Mouse (Mus musculus) left cerebral cortex, adult 8-10 months (tissue): ENCODE results near the gene Psmd1. TPM values are rescaled to one million over a fixed set of nuclear protein-coding genes. Genes with fewer than 3 reads are reported as not detected.

Source experiments
- DNase-seq, 2 experiments: peaks; one replicate each; pipeline ENCODE4 v3.0.0; 2022; ENCODE audit warnings: low spot score in 2 of 2
- total RNA-seq, 4 experiments: library from RNA; stranded (reverse); gene quantifications; 2 replicates each; pipeline ENCODE4 v1.2.4; 2022

Psmd1 gene
- total RNA-seq, 4 experiments from 2014 or later = 121 to 131 (median 126) TPM

DNA sequence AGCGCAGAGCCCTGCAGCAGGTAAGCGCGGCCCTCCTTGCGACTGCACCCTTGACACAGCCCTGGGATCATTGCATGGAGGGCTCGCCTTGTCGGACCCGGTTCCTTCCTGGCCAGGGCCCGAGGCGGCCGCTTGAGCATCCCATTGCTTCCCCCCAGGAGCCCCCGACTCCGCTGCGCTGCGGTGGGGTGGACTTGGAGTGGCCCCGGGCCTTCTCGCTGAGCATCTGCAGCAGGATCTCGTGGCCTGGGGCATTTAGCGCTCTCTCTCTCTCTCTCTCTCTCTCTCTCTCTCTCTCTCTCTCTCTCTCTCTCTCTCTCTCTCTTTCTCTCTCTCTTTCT is 90.6 kb downstream of the Psmd1 start:
- no peak for DNase-seq

DNA sequence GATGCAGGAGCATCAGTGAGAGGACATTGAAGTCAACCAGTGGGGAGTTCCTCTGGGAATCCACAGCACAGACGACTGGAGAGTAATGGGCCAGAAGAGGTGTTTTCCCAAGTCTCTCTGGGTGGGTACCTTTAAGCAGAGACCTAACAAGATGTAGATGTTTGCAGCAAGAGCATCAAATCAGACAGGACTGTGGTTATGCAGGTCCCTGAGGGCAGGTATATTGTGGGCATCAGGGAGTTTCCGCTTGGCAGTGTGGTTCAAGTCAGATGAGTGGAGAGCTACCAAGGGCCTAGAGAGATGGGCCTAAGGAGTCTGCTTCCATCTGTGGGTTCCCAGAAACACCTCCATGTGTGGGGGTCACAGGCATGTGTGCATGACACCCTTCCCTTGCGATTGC is 91.9 kb downstream of the Psmd1 start:
- DNase-seq = no peak

GRCm38 (mm10) chr1:86156595-86156994 is 92.4 kb downstream of the Psmd1 start:
- no peak for DNase-seq

DNA sequence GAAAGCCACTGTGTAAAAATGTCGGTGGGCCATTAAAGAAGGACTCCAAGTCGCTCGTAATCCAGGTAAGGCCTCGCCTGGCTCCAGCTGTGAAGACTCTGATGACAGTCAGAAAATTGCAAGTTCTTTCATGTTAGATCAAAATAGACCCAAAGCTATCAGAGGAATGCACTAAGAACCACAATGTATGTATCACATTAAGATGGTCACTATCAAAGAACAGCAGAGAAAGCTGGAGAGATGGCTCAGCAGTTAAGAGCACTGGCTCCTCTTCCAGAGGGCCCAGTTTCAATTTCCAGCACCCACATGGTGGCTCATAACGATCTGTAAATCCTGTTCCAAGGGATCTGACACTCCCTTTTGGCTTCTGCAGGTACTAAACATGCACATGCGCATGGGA is 95.9 kb downstream of the Psmd1 start:
- no peak for DNase-seq

DNA sequence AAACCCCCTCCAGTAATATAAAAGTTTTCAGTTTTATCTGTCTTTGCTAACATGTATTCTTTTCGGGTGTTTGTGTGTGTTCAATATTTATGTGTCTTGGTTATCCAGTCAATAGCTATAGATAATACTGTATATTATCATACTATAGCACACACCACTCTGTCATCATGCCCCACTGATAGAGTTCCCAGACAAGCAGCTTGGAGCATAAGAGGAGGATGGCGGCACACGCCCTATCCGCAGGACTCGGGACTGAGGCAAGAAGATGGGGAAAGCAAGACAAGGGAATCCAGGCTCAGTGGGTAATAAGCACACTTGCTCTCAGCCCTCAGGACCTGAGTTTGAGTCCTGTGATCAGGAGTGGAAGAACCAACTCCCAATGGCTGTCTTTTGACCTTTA is 96.3 kb downstream of the Psmd1 start:
- DNase-seq = no peak

DNA sequence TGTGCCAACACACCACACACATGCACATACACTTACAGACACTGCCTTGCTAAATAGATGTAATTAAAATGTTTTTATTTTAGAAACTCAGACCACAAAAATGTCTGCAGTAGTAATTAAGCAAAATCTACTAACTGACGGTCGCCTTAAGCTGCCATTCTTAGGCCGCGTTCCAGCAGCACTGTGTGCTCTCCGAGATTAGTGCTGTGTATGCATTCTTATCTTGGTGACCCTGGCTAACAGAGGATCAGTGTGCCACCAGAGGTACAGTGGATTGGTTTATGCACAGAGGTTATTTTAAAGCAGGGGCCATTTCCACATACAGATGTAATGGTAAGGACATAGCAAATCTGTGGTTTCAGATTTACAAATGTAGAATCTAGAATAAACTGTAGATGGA is 96.9 kb downstream of the Psmd1 start:
- no peak for DNase-seq

- DNase-seq = no peak
Observed at GRCm38 (mm10) chr1:86174602-86175001, 110.4 kb downstream of the Psmd1 start.

- DNase-seq = no peak
Observed at GRCm38 (mm10) chr1:86176066-86176465, 111.9 kb downstream of the Psmd1 start.

DNA sequence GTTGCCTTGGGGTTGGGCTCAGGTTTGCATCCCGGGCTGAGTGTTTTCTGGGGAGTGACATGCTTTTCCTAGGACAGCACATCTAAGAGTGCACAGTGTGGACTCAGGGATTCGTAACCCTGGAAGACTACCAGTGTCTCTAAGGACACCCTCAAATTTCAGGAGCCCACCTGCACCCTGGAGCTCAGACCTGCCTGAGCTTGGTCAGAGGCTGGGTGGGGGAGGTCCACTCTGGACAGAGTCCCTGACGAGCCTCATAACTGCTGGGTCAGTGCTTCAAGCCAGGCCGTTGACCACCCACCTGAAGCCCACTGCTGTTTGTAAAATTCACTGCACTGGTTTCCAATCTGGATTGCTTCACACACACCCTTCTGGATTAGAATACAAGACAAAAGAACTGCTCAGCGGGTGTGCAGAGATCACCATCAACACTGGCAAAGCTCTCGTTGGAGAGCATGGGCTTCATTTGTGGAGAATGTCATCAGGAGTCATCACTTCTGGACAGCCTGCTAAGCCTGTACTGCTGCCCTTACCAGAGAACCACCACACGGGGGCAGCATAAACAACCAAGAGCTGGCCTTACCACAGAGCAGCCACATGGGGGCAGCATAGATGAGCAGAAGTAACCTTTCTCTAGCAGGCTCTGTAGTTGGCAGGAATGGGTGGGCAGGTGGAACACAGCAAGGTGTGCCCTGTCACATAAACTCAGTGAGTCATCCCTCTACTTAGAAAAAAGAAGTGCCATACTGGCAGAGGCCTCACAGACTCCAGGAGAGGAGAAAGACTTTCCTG is 114.5 kb downstream of the Psmd1 start:
- peak; percentile 50 to 77 for DNase-seq

GRCm38 (mm10) chr1:86182004-86182709 is 118.0 kb downstream of the Psmd1 start:
- DNase-seq = no peak

DNA sequence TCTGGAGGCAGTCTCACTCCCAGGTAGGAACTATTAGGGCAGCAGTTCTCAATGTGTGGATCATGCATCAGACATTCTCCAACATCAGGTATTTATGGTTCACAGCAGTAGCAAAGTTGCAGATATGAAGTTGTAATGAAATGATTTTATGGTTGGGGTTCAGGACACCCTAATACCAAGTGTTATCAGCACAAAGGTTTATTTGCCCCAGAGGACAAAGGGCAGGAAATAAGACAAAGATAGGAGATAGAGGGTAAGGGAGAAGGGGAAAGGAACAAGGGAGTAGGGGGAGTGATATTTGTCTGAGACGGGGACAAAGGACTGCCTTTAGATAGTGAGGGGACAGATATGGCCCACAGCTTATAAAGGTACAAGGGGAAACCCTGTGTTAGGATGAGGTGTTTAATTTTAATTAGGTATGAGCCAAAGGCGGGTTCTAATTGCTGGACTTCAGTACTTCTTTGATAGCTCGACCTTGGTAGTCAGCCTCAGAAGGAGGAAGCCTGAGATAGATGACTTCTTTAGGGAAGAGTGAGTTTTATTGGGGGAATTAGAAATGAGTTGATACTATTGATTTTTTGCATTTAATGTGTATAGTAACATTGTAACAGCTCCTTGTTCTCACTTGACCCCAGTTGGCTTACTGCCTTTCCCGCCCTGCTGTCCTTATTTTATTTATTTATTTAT is 119.5 kb downstream of the Psmd1 start:
- DNase-seq = no peak

DNA sequence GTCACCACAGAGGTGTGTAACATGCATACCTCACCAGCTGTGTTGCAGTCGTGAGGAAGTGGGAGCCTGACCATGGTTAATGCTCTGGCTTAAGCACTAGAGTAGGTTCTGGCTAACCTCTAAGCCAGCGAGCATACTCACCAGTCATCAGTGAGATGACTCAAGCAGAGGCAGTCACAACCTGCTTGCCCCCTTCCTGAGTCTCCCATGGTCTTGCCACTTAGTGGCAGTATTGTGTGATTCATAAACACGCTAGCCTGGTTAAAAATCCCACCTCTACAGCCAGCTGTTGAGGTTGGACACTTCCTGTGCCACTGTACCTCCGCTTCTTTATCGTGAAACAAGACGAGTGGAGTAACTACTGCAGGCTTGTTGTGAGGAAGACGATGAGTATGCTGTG is 122.6 kb downstream of the Psmd1 start:
- no peak for DNase-seq

DNA sequence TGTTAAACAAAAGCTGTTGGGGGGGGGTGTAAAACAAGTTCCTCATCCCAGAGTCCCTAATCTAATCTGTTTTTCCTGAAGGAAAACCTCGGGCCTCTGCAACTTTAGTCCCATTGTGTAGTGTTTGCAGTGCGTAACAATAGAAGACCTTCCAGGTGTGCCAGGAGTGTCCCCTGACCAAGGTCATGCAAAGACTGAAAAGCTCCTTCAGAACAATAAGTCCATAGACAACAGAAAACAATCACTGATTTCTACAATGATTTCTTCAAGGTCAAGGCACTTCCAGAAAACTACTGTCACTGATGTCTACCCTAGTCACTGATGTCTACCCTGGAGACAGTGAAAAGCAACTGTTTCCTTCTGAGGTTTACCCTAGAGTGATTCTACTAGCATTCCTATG is 123.7 kb downstream of the Psmd1 start:
- no peak for DNase-seq

- DNase-seq = no peak
Observed at GRCm38 (mm10) chr1:86188271-86188670, 124.1 kb downstream of the Psmd1 start.

Other genes starting within 250 kb of the Psmd1 start
- 100 to 1,000 TPM; 764 to 823 (median 782) TPM for gene Itm2c, start 170.1 kb upstream of the Psmd1 start, total RNA-seq
- 1 to 10 TPM; 5.6 to 9.6 (median 6.3) TPM for gene 4933407L21Rik, start 135.9 kb upstream of the Psmd1 start, total RNA-seq
- gene Gpr55, start 103.4 kb upstream of the Psmd1 start, total RNA-seq = under 1 TPM; 0.11 to 0.23 (median 0.21) TPM
- gene Spata3, start 47.6 kb upstream of the Psmd1 start, total RNA-seq = 1 to 10 TPM in 1 of 4 experiments, under 1 TPM in 3; 0.46 to 2.0 (median 0.66) TPM
- 10 to 100 TPM in 3 of 4 experiments, 1 to 10 TPM in 1; 9.0 to 12.6 (median 11.5) TPM for gene 2810459M11Rik, start 18.5 kb upstream of the Psmd1 start, total RNA-seq
- under 1 TPM in 1 of 4 experiments, not detected in 3; 0.98 TPM for gene Htr2b, start 47.6 kb downstream of the Psmd1 start, total RNA-seq
- gene Gm21972, start 69.2 kb downstream of the Psmd1 start, total RNA-seq = 1 to 10 TPM; 2.2 to 6.9 (median 5.0) TPM
- gene Armc9, start 90.4 kb downstream of the Psmd1 start, total RNA-seq = 10 to 100 TPM; 36.7 to 41.4 (median 38.8) TPM
- 1 to 10 TPM in 3 of 4 experiments, under 1 TPM in 1; 0.72 to 1.4 (median 1.2) TPM for gene B3gnt7, start 238.4 kb downstream of the Psmd1 start, total RNA-seq